In genomic region chr9:103111621-103112470, GRCm38 (mm10) we compare ENCODE assay signal across 8 mouse cellular contexts. TPM values are rescaled to one million over a fixed set of nuclear protein-coding genes. Genes with fewer than 3 reads are reported as not detected.
DNase-seq lines count a peak whose midpoint lies in the region; ATAC-seq and TF ChIP-seq lines count a peak whose summit lies in the region.

Gene Rab6b (plus strand): TSS chr9:103111787.

- H3K27me3 ChIP-seq in forebrain, postnatal 0 days (ENCODE audit: insufficient read depth, low read length) = no peaks in the 10 kb centered on the region
- no peaks in the 10 kb centered on the region for H3K27me3 ChIP-seq in hindbrain, embryonic 15.5 days
- peaks cover 4% of the 10 kb centered on the region; the same call in 1 of the 2 replicates for H3K27me3 ChIP-seq in midbrain, embryonic 11.5 days (ENCODE audit: control insufficient read depth, insufficient read depth, low read length)
- peaks cover 50% of the 10 kb centered on the region for H3K27me3 ChIP-seq in stomach, embryonic 15.5 days (replicated peaks)

- WGBS in forebrain, postnatal 0 days = 4% methylated on average over 56 of the region's 81 CpGs
- WGBS in hindbrain, embryonic 15.5 days = 0% methylated on average over 75 of the region's 81 CpGs
- under 1% methylated on average over 65 of the region's 81 CpGs for WGBS in midbrain, embryonic 11.5 days
- WGBS in stomach, embryonic 15.5 days = under 1% methylated on average over 65 of the region's 81 CpGs

- intact Hi-C loops in gastrocnemius, postnatal 36 days (cut with DNase I) = no loop called here
- intact Hi-C loops in left cerebral cortex, postnatal 4 days (cut with DNase I) = no loop called here

- H3K4me3 ChIP-seq in forebrain, postnatal 0 days (ENCODE audit: low read depth, low read length) = peak within 1 kb of the TSS; percentile 86
- peak within 1 kb of the TSS; percentile 95 for H3K4me3 ChIP-seq in hindbrain, embryonic 15.5 days
- H3K4me3 ChIP-seq in midbrain, embryonic 11.5 days (ENCODE audit: low read depth, low read length) = peak within 1 kb of the TSS; percentile 77
- H3K4me3 ChIP-seq in stomach, embryonic 15.5 days (replicated peaks) = peak within 1 kb of the TSS; percentile 64

- DNase-seq in gastrocnemius, adult 18-20 months (ENCODE audit: low spot score) = peak; percentile 14
- DNase-seq in gastrocnemius, postnatal 36 days = no peak
- DNase-seq in cerebellum, adult 11-12 months = peak; percentile 90
- DNase-seq in forebrain, postnatal 0 days = peak; percentile 90
- peak; percentile 82 for DNase-seq in left cerebral cortex, postnatal 4 days
- DNase-seq in midbrain, embryonic 11.5 days (ENCODE audit: low spot score, missing footprints) = peak; percentile 96

- no peaks in the 10 kb centered on the region for H3K9me3 ChIP-seq in forebrain, postnatal 0 days (ENCODE audit: low read length)
- H3K9me3 ChIP-seq in hindbrain, embryonic 15.5 days = no peaks in the 10 kb centered on the region
- H3K9me3 ChIP-seq in midbrain, embryonic 11.5 days (ENCODE audit: control insufficient read depth, low read length) = no peaks in the 10 kb centered on the region
- H3K9me3 ChIP-seq in stomach, embryonic 15.5 days = no peaks in the 10 kb centered on the region

- H3K4me2 ChIP-seq in forebrain, postnatal 0 days (ENCODE audit: low read depth) = peak within 1 kb of the TSS; percentile 79
- peak within 1 kb of the TSS; percentile 81 for H3K4me2 ChIP-seq in hindbrain, embryonic 15.5 days
- H3K4me2 ChIP-seq in midbrain, embryonic 11.5 days = peak within 1 kb of the TSS; percentile 93
- H3K4me2 ChIP-seq in stomach, embryonic 15.5 days = peak within 1 kb of the TSS; percentile 97

- peak within 1 kb of the TSS; percentile 88 for H3K27ac ChIP-seq in forebrain, postnatal 0 days (ENCODE audit: low read depth, low read length)
- peak within 1 kb of the TSS; percentile 97 for H3K27ac ChIP-seq in hindbrain, embryonic 15.5 days (replicated peaks)
- H3K27ac ChIP-seq in midbrain, embryonic 11.5 days (ENCODE audit: low read depth, low read length) = peak within 1 kb of the TSS; percentile 67
- H3K27ac ChIP-seq in stomach, embryonic 15.5 days = no peak within 1 kb of the TSS

- TF ChIP-seq CTCF in forebrain, postnatal 0 days (IDR thresholded peaks at IDR 0.05; ENCODE audit: low read depth) = 0 out of 2 replicates have a peak, but pooled peaks have one; percentile 12

- peak; percentile 90 for ATAC-seq in forebrain, postnatal 0 days
- peak; percentile 83 for ATAC-seq in hindbrain, embryonic 15.5 days (ENCODE audit: low FRiP score, low read depth)
- ATAC-seq in midbrain, embryonic 11.5 days (ENCODE audit: low FRiP score) = peak; percentile 80
- peak; percentile 40; the same call in 1 of the 2 replicates for ATAC-seq in stomach, embryonic 15.5 days (ENCODE audit: insufficient read depth, low FRiP score, low read depth)

- H3K9ac ChIP-seq in forebrain, postnatal 0 days = peak within 1 kb of the TSS; percentile 76
- peak within 1 kb of the TSS; percentile 99 for H3K9ac ChIP-seq in hindbrain, embryonic 15.5 days
- H3K9ac ChIP-seq in midbrain, embryonic 11.5 days (ENCODE audit: low read length) = peak within 1 kb of the TSS; percentile 81
- peak within 1 kb of the TSS; percentile 19 for H3K9ac ChIP-seq in stomach, embryonic 15.5 days

- no peaks in the 10 kb centered on the region for H3K36me3 ChIP-seq in forebrain, postnatal 0 days (ENCODE audit: insufficient read depth)
- H3K36me3 ChIP-seq in hindbrain, embryonic 15.5 days = no peaks in the 10 kb centered on the region
- no peaks in the 10 kb centered on the region for H3K36me3 ChIP-seq in midbrain, embryonic 11.5 days (ENCODE audit: control insufficient read depth, insufficient read depth, low read length)
- H3K36me3 ChIP-seq in stomach, embryonic 15.5 days = no peaks in the 10 kb centered on the region

- H3K4me1 ChIP-seq in forebrain, postnatal 0 days (ENCODE audit: insufficient read depth) = peaks cover 19% of the 10 kb centered on the region
- H3K4me1 ChIP-seq in hindbrain, embryonic 15.5 days (replicated peaks) = peaks cover 58% of the 10 kb centered on the region
- peaks cover 24% of the 10 kb centered on the region for H3K4me1 ChIP-seq in midbrain, embryonic 11.5 days (ENCODE audit: control insufficient read depth, insufficient read depth, low read length)
- peaks cover 19% of the 10 kb centered on the region for H3K4me1 ChIP-seq in stomach, embryonic 15.5 days

RNA-seq across cellular contexts. Expression of gene Rab6b, which starts in this region (rescaled TPM):
- total RNA-seq in gastrocnemius, adult 18-20 months (2021) = 1 to 10 TPM in 1 of 2 experiments, under 1 TPM in 1; 0.64 to 1.2 TPM
- total RNA-seq in gastrocnemius, postnatal 36 days (2021) = under 1 TPM; 0.66 to 0.81 TPM
- total RNA-seq in forebrain, postnatal 0 days (2014; rRNA removed) = 120 and 145 TPM in 2 replicates
- 81.0 and 133 TPM in 2 replicates for polyA plus RNA-seq in forebrain, postnatal 0 days (2015; fragmentation: Nextera tagmentation; extraction: Ambion mirVana)
- 111 and 126 TPM in 2 replicates for polyA plus RNA-seq in hindbrain, embryonic 15.5 days (2015; fragmentation: Nextera tagmentation; extraction: Ambion mirVana)
- total RNA-seq in left cerebral cortex, postnatal 4 days (2021) = 100 to 1,000 TPM; 331 to 380 TPM
- polyA plus RNA-seq in midbrain, embryonic 11.5 days (2014; fragmentation: Nextera tagmentation; extraction: Ambion mirVana) = 16.5 and 16.7 TPM in 2 replicates
- 5.6 and 7.3 TPM in 2 replicates for polyA plus RNA-seq in stomach, embryonic 15.5 days (2015; fragmentation: Nextera tagmentation; extraction: Ambion mirVana)

Comparison
In these comparisons a context has a peak if more than half of its experiments do, and no peak if none do; other contexts are left out.
1. RNA of gene Rab6b (total RNA-seq): 331 to 380 TPM in left cerebral cortex, postnatal 4 days and 120 to 145 TPM in forebrain, postnatal 0 days; 0.64 to 1.2 TPM in gastrocnemius, adult 18-20 months and 0.66 to 0.81 TPM in gastrocnemius, postnatal 36 days; every median in the first group is over 10 times any median in the second.
2. DNase-seq: peak in gastrocnemius, adult 18-20 months (single experiment), cerebellum, adult 11-12 months (single experiment), forebrain, postnatal 0 days (single experiment), left cerebral cortex, postnatal 4 days (single experiment) and midbrain, embryonic 11.5 days (single experiment); none in gastrocnemius, postnatal 36 days (0 of 2).
3. ATAC-seq: peak in every context shown above with its lines; median percentile 90 in forebrain, postnatal 0 days; 83 in hindbrain, embryonic 15.5 days; 80 in midbrain, embryonic 11.5 days; 40 in stomach, embryonic 15.5 days.
4. H3K9ac ChIP-seq: peak in every context shown above with its lines; median percentile 99 in hindbrain, embryonic 15.5 days; 81 in midbrain, embryonic 11.5 days; 76 in forebrain, postnatal 0 days; 19 in stomach, embryonic 15.5 days.
5. Peak in every context shown above with its lines, with median percentiles within 50 percentile points of each other: H3K4me2 ChIP-seq and H3K4me3 ChIP-seq.